Mouse (Mus musculus) layer of hippocampus, adult 2 months (tissue): ENCODE measurements at regions not wholly inside any gene's neighbourhood (a gene's known extent, or its start where the extent isn't known, plus 50 kb on each side); places are given as distances from the start of the nearest gene placed in this dataset.

Experiments used
- DNase-seq, 2 experiments: peaks; one replicate each; pipeline ENCODE4 v3.0.0; 2022; ENCODE audit warnings: low spot score in 2 of 2
- H3K27ac ChIP-seq: fragments of 200-600 bp; 2 replicates; pipeline ENCODE4 v1.8.1; 2022
- H3K4me3 ChIP-seq: fragments of 200-600 bp; 2 replicates; pipeline ENCODE4 v1.8.1; 2022; ENCODE audit warnings: mild to moderate bottlenecking
- CTCF ChIP-seq: fragments of 200-600 bp; conservative IDR thresholded peaks from 2 replicates; pipeline ENCODE4 v1.8.1; 2022; ENCODE audit warnings: antibody characterized with exemption, mild to moderate bottlenecking, moderate library complexity

DNA sequence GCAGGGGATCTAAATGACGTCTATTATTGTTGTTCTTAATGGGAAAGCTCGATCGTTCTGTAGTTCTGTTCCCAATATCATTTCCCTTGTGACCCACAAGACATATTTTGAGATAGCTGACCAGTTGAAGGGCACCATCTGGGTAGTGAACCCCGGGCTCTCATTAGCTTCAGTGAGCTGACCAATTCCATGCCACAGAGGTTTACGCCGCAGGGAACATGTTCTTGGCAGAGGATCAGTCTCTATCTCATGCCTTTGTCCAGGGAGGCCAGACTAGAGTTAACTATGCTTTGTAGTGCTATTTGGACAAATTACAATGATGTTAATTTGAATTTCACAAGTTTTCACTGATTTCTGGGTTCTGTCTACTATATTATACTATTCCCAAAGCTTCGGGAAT is 117.1 kb downstream of the Tbx4 start:
- no peak overlapping the region for H3K4me3 ChIP-seq
- no peak for DNase-seq
- no peak overlapping the region for H3K27ac ChIP-seq
- TF ChIP-seq CTCF = no peak

GRCm38 (mm10) chr11:86005284-86005683 is 119.1 kb downstream of the Tbx4 start:
- Histone ChIP-seq H3K27ac (no peak overlapping the region), H3K4me3 (no peak overlapping the region)
- TF ChIP-seq CTCF = no peak
- DNase-seq = no peak

GRCm38 (mm10) chr11:86005899-86006445 is 119.8 kb downstream of the Tbx4 start:
- Histone ChIP-seq H3K27ac (no peak overlapping the region), H3K4me3 (no peak overlapping the region)
- no peak for TF ChIP-seq CTCF
- no peak for DNase-seq

DNA sequence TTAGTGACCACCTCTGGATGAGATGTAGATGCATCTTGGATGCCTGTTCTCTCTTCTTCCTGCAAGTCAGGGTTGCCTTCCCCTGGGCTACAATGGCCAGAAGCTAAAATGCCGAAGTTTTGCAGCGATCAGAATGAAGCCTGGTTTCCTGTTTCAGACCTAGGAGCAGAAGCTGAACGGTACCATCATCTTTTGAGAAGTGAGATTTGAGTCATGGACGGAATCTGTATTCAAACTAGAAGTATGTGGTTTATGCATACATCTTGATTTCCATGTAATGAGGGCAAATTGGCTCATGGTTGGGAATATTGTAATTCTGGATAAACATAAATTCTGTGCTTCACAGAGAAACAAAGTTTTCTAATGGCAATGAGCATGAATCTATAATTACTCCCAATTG is 120.6 kb downstream of the Tbx4 start:
- H3K4me3 ChIP-seq = no peak overlapping the region
- DNase-seq = no peak
- TF ChIP-seq CTCF = no peak
- H3K27ac ChIP-seq = no peak overlapping the region
